Mouse (Mus musculus) left cerebral cortex, adult 2 months (tissue): ENCODE results near the gene Dhtkd1. TPM values are rescaled to one million over a fixed set of nuclear protein-coding genes. Genes with fewer than 3 reads are reported as not detected.
"Not testable (repeated sequence)": the region's sequence is repeated elsewhere in the genome, so short reads cannot be mapped to it uniquely, and the experiment has no call there.

ENCODE experiments used
- DNase-seq, 2 experiments: peaks; one replicate each; pipeline ENCODE4 v3.0.0; 2021 to 2022; ENCODE audit warnings: low spot score in 2 of 2, mixed read lengths in 1 of 2; ENCODE audit errors: extremely low spot score in 1 of 2
- H3K27ac ChIP-seq: fragments of 200-600 bp; 2 replicates; pipeline ENCODE4 v1.8.1; 2022
- H3K4me3 ChIP-seq: fragments of 200-600 bp; 2 replicates; pipeline ENCODE4 v1.8.1; 2022
- CTCF ChIP-seq: fragments of 200-600 bp; IDR thresholded peaks from 2 replicates; pipeline ENCODE4 v1.8.1; 2022; ENCODE audit warnings: antibody characterized with exemption, mild to moderate bottlenecking, moderate library complexity
- intact Hi-C: fragments of 180-260 bp; cut with DNase I; formaldehyde crosslinking; loops from one replicate; pipeline ENCODE4 v1.15.1; 2025
- long read RNA-seq, 2 experiments: library from polyadenylated mRNA; stranded (forward); transcript quantifications; one replicate each; pipeline ENCODE4 v2.0.0; 2021; ENCODE audit warnings: borderline mapping rate in 2 of 2
- total RNA-seq, 2 experiments: library from RNA; stranded (reverse); gene quantifications; 2 replicates each; pipeline ENCODE4 v1.2.3; 2021

Dhtkd1 gene
- 10 to 100 TPM; 10.5 to 13.2 TPM for total RNA-seq
- long read RNA-seq, experiment 1, partial matches to known transcripts, result 0 of 1 reads
- long read RNA-seq, experiment 1, other reads (novel, unspliced or antisense), result 1 of 1 reads
- long read RNA-seq, experiment 2, result 0 reads

GRCm38 (mm10) chr2:5942416-5943032 lies at the start of gene Dhtkd1:
Dhtkd1 (minus strand) TSS chr2:5942792.
- TF ChIP-seq CTCF, result peak; percentile 28
- DNase-seq, result peak; percentile 66 to 69
- peak within 1 kb of the TSS; percentile 29 for H3K27ac ChIP-seq
- peak within 1 kb of the TSS; percentile 70 for H3K4me3 ChIP-seq
- intact Hi-C loops, result no loop called here

- no peak overlapping the region for H3K4me3 ChIP-seq
- no peak overlapping the region for H3K27ac ChIP-seq
- intact Hi-C loops, result no loop called here
- DNase-seq, result no peak
- no peak for TF ChIP-seq CTCF
These were observed 34.9 kb upstream of the Dhtkd1 start for GRCm38 (mm10) chr2:5977532-5977931.

- H3K27ac ChIP-seq, H3K4me3 ChIP-seq, intact Hi-C loops, DNase-seq: not testable (repeated sequence)
- peak; percentile 1; the same call in 1 of the 2 replicates for TF ChIP-seq CTCF
These were observed 28.0 kb upstream of the Dhtkd1 start for GRCm38 (mm10) chr2:5970629-5971028.

GRCm38 (mm10) chr2:5965972-5966371 lies 23.4 kb upstream of the Dhtkd1 start:
- H3K4me3 ChIP-seq, result no peak overlapping the region
- no peak overlapping the region for H3K27ac ChIP-seq
- no peak for TF ChIP-seq CTCF
- DNase-seq, result no peak
- intact Hi-C loops, result no loop called here

- DNase-seq, H3K4me3 ChIP-seq, intact Hi-C loops, H3K27ac ChIP-seq: not testable (repeated sequence)
These were observed 21.1 kb upstream of the Dhtkd1 start for GRCm38 (mm10) chr2:5963729-5964128.

GRCm38 (mm10) chr2:5962265-5962664 lies 19.7 kb upstream of the Dhtkd1 start:
- DNase-seq, result no peak
- intact Hi-C loops, result no loop called here
- Histone ChIP-seq H3K27ac (no peak overlapping the region), H3K4me3 (no peak overlapping the region)
- no peak for TF ChIP-seq CTCF

- Histone ChIP-seq H3K27ac (no peak overlapping the region), H3K4me3 (no peak overlapping the region)
- intact Hi-C loops, result no loop called here
- no peak for TF ChIP-seq CTCF
- no peak for DNase-seq
These were observed 15.1 kb upstream of the Dhtkd1 start for GRCm38 (mm10) chr2:5957705-5958104.

- TF ChIP-seq CTCF, result no peak
- peak in 1 of 2 experiments; percentile 51 for DNase-seq
- Histone ChIP-seq H3K27ac (peak overlapping the region; percentile 100), H3K4me3 (peak overlapping the region; percentile 84)
- intact Hi-C loops, result loop anchor here (2.0 kb wide), 1 partner anchor 57 kb away; the partner anchor contains the start of gene Sec61a2
These were observed 9.1 kb upstream of the Dhtkd1 start for GRCm38 (mm10) chr2:5951621-5952211.

GRCm38 (mm10) chr2:5950766-5951595 lies 8.4 kb upstream of the Dhtkd1 start, which contains the start of gene Upf2:
Upf2 (plus strand) TSS chr2:5951469.
- intact Hi-C loops, result loop anchor here (2.0 kb wide), 1 partner anchor 56 kb away; the partner anchor contains the start of gene Sec61a2
- no peak; the same call in 1 of the 2 replicates for TF ChIP-seq CTCF
- peak; percentile 90 to 92 for DNase-seq

GRCm38 (mm10) chr2:5950305-5950704 lies 7.7 kb upstream of the Dhtkd1 start:
- Histone ChIP-seq H3K27ac (peak overlapping the region; percentile 100), H3K4me3 (peak overlapping the region; percentile 84)
- intact Hi-C loops, result loop anchor here (2.0 kb wide), 1 partner anchor 56 kb away; the partner anchor contains the start of gene Sec61a2
- DNase-seq, result no peak
- no peak for TF ChIP-seq CTCF

More at GRCm38 (mm10) chr2:5950766-5951595, 8.4 kb upstream of the Dhtkd1 start, which contains the start of gene Upf2:
- H3K27ac ChIP-seq, result peak within 1 kb of the TSS; percentile 100
- H3K4me3 ChIP-seq, result peak within 1 kb of the TSS; percentile 84

- intact Hi-C loops, result loop anchor here (2.0 kb wide), 1 partner anchor 55 kb away; the partner anchor contains the start of gene Sec61a2
- DNase-seq, H3K27ac ChIP-seq, H3K4me3 ChIP-seq: not testable (repeated sequence)
These were observed 7.2 kb upstream of the Dhtkd1 start for GRCm38 (mm10) chr2:5949821-5950220.
